Mouse (Mus musculus) cerebellum, postnatal 10 days (tissue): ENCODE data around the gene Mad1l1.
A peak's percentile ranks its signal among the peaks of the same experiment; 100 is the strongest.
"Not testable (repeated sequence)": the region's sequence is repeated elsewhere in the genome, so short reads cannot be mapped to it uniquely, and the experiment has no call there.

Experiments
- DNase-seq, 2 experiments: peaks; one replicate each; pipeline ENCODE4 v3.0.0; 2021; ENCODE audit warnings: mixed read lengths in 2 of 2

Gene Mad1l1

DNA sequence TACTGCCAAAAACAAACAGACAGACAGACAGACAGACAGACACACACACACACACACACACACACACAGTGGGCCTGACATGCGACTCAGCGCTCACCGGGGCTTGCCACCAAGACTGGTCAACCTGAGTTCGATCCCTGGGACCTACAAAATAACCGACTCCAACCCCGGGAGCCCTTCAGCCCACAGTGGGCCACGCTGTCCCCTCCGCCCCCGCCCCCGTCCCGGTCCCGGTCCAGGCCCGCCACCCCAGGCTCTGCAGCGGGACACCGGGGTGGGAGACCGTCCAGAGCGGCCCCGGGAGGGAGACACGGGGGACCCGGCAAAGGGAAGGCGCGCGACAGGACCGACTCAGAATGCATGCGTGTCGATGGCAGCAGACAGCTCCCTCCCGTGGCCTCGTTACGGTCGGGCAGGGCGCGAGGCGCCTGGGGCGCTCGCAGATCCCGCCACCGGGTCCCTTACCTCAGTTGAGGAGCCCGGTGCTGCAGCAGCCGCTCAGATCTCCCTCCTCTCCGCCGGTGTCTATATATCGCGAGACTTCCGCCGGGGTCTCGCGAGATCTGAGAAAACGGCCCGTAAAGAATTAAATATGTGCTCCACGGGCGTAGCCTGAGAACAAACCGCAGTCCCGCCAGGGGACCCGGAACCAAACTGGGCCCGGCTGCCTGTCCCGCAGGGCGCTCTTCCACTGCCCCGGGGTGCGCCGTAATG, at the start of gene Mad1l1, which contains the start of gene Nudt1:
Gene Mad1l1 (minus strand): TSS at position 511 of the 714 bp plus-strand sequence.
Gene Nudt1 (plus strand): TSS at position 615 of the 714 bp plus-strand sequence.
- DNase-seq: peak; percentile 94 to 95

GRCm38 (mm10) chr5:140370446-140371254, 49.3 kb upstream of the Mad1l1 start:
- no peak for DNase-seq

- DNase-seq: no peak
Measured at GRCm38 (mm10) chr5:140369466-140369865, 48.1 kb upstream of the Mad1l1 start.

DNA sequence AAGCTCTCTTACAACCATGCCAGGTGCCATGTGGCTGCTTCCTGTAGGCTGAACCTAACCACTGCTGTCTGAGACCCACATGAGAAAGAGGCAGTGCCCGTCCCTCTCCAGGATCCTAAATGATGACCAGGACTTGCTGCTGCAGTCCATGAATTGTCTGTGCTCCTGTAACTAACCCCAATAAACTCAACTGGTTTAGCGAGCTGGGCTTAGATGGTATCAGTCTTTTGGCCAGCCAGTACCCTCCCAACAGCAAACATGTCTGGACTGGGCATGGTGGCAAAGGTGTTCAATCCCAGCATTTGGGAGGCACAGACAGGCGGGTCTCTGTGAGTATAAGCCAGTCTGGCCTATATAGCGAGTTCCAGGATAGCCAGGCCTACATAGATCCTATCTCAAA, 47.6 kb upstream of the Mad1l1 start:
- no peak for DNase-seq

- DNase-seq: not testable (repeated sequence)
Measured at GRCm38 (mm10) chr5:140368126-140368525, 46.8 kb upstream of the Mad1l1 start.

DNA sequence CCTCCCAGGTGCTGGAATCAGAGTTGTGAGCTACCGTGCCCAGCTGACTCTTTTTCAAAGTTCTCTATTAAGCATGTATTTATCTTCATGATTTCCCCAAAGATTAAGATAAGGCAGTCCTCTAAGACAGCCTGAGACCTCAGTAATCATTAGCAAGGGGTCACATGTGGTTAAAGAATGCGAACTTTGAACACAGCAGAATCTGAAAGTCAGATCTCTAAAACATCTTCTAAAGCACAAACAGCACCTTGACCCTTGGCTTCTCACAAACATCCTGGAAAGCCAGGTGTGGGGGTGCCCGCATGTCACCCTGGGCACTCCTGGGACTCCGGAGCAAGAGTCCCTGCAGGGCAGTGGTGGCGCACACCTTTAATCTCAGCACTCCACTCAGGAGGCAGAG, 43.1 kb upstream of the Mad1l1 start:
- DNase-seq: no peak

DNA sequence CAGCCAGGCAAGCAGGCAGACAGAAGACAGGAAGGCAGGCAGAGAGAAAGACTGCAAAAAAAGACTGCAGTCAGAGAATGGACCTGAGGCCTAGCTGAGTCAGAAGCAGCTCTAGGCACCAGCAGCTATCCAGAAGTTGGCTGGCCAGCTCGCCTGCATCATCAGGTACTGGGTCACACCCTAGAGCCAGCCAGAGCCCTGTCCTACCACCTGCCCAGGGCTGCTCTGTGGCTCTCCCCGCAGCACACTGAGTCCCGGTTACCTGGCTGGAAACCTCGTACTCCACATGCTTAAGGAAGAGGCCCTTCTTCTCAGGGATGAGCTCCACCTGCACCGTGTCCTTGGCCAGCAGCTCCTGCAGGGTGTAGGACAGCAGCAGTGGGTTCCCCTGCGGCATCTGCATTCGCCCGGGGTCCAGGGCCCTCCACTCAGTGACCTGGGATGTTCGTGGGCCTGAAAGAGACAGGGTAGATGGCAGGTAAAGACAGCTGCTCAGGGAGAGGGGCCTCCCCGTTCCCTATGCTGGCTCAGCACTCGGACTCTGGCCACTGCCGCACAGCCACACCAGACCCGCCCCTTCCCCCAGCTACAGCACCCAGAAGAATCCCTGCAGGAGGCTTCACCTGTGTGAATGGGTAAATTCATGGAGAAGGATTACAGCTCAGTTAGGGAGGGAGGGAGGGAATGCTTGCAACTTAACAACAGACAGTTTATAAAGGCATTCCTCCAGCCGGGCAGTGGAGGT, 38.8 kb upstream of the Mad1l1 start:
- DNase-seq: no peak

DNA sequence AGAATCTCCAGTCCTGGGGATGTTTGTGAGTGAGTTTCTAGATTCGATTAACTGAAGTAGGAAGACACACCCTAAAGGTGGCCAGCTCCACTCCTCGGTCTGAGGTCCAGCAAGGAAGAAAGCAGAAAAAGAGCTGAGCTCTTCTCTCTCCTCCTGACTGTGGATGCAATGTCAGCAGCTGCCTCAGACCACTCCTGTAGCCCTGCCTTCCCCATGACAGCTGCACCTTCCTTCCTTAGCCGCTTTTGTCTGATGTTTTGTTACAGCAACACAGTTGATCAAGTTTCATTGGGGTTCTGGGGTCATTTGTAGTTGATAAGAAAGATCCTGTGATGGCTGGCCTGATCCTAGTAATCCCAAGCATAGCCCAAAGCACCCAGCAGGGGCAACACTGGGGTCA, 36.1 kb upstream of the Mad1l1 start:
- DNase-seq: no peak

- no peak for DNase-seq
Measured at GRCm38 (mm10) chr5:140355934-140356333, 34.6 kb upstream of the Mad1l1 start.

- DNase-seq: no peak
Measured at GRCm38 (mm10) chr5:140352352-140352751, 31.0 kb upstream of the Mad1l1 start.

DNA sequence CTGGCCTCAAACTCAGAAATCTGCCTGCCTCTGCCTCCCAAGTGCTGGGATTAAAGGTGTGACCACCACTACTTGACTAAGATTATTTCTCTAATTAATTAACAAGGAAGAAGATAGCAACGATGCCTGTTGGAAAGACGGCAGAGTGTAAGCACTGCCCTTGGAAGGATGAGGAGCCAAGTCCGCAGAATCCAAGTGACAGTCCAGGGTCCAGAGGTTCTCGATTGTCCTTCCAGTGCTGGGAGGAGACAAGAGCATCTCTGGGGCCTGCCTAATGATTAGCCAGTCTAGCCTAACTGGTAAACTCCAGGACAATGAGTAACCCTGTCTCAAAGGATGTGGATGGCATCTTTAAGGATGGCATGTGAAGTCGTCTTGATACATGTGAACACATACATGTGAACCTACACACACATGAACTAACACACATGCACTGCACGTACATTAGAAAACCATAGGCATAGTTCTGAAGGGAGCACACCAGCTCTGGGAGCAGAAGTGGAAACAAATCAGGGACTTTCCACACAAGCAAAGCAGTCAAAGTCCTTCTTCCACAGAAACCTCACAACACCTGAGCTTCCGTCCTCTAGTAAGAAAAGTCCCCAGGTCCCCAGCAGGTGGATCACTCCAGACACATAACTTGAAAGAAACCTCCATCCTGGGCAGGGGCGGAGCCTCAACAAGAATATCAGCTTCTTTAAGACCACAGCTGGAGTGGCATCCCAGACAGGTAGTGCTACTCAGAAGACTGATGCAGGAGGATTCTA, 29.6 kb upstream of the Mad1l1 start:
- DNase-seq: no peak

GRCm38 (mm10) chr5:140349882-140350281, 28.5 kb upstream of the Mad1l1 start:
- no peak for DNase-seq

DNA sequence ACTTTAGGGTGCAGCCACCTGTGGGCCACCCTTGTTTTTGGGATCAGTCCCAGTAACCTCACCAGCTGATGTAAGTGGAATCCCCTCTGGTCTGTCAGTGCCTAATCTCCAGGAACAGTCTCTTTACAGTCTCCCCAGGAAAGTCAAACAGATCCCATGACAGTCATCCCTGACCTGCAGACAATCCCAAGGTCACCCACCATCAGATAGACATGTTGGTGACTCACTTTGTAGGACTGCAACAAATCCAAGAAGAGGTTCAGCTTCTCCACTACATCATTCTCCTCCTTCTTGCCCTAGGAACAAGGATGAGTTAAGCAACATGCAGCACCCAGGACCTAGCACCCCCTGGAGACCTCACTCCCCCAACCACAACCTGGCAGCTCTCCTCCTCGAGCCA, 24.7 kb upstream of the Mad1l1 start:
- no peak for DNase-seq

DNA sequence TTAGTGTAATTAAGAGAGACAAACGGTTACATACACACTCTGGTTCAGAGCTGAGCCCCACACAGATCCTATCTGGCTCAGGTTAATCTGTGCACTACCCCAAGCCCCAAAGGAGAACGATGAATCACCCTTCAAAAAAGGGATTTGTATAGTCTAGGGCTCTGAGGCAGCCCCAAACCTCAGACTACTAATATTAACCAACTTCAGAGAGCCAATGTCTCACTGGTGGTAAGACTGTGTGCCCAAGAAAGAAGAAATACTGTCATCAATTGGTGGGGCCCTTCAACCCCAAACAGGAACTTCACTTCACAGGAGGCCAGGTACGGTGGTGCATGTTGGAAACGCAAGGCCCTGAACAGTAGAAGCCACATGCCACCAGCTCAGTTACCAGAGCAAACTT, 23.9 kb upstream of the Mad1l1 start:
- no peak for DNase-seq

DNA sequence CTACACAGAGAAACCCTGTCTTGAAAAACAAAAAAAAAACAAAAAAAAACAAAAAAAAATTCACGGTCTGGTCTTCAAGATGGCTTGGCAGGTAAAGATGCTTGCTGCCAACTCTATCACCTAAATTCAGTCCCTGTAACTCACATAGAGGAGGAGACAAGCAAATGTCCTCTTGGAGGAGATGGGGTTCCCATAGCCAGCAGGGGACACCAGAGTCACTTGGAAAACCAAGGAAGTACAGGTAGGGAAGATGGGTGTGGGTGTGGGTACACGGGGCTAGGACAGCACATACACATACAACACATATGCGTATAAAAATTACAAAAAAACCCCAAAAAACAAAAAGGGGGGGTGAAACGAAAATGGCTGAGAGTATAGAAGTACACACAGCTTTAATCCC, 21.5 kb upstream of the Mad1l1 start:
- DNase-seq: no peak

DNA sequence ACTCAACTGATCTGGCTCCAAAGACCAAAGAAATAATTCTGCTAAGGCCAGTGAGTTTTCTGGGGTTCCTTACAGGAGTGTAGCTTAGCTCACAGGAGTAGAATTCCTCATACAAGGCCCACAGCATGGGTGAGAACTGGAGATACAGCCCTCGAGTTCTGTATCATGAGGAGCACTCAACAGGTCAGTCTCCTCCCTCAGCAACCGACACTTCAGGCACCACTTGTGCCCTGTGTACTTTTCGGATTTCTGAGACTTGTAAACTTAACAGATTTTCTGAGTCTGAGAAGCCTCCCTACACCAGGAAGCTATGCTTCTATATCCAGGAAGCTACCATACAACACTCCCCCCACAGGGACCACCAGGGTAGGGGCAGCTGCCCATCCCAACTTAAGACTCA, 18.5 kb upstream of the Mad1l1 start:
- DNase-seq: no peak

GRCm38 (mm10) chr5:140338779-140339178, 17.4 kb upstream of the Mad1l1 start:
- DNase-seq: no peak

DNA sequence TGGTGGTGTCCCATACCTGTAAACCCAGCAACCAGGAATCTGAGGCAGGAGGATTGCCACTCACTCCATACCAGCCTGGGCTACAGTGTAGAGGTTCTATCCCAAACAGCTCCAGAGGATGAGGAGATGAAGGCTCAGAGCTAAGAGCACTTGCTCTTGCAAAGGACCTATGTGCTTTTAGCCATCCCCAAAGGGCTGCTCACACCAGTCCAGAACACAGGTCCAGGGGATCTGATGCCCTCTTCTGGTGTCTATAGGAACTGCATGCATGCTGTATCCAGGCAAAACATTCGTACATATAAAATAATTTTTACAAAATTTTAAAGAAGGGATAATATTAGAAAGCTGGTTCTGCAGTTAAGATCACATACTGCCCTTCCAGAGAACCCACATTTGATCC, 15.3 kb upstream of the Mad1l1 start:
- peak; percentile 66 to 80 for DNase-seq

DNA sequence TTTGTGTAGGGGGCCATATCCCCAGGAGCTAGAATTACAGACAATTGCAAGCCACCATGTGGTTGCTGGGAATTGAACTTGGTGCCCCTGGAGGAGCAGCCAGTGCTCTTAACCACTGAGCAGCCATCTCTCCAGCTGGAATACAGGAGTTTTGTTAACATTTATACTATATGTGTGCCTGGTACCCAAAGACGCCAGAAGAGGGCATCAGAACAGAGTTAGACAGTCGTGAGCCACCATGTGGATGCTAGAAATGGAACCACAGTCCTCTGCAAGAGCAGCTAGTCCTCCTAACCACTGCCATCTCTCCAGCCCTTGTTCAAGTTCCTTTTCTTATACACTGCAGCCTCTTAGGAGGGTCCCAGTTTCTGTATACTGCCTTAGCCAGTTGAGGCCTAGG, 12.3 kb upstream of the Mad1l1 start:
- peak; percentile 22 to 27 for DNase-seq

- DNase-seq: no peak
Measured at GRCm38 (mm10) chr5:140332519-140332918, 11.2 kb upstream of the Mad1l1 start.

DNA sequence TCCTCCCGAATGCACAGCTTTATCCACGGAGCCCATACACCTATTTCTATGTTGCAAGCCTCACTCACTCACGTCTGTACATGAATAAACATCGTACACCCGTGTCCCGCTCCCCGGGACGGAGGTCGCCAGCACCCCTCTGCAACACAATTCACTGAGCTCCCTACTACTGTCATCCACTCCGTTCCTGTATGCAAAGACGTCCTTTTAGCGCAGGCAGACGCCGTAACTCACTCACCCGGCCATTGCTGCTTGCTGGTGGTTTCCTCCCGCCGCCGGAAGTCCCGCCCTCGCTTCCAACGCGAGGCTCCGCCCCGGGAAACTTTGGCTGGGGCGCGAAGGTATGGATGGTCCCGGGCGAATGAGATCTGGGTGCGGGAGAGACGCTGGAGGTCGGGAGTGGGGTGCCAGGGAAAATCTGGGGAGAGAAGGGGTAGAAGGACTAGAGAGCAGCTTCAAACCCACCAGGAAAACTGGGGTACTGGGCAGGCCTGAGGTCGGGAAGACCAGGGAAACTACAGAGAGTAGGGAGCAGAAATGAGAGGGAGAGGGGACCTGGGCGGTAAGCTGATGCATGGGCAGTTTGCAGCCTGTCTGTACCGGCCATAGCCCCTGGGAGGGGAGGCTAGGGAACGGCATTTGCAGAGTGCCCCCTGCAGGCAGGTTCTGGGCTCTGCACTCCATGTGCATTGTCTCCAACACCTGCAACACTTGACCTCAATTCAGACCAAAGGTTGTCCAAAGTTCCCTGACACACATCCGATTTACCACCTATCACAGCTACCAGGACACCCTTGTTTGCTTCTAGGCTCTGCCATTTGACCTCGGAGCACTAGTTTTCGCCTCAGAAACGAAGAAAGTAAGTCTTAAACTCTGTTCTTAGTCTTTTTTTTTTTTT, 10.5 kb upstream of the Mad1l1 start, which contains the start of gene Mrm2:
Gene Mrm2 (minus strand): TSS at position 284 of the 898 bp plus-strand sequence.
- peak; percentile 89 to 90 for DNase-seq
